Mouse (Mus musculus) left cerebral cortex, adult 18-20 months (tissue): Measurements from ENCODE around the gene Commd1. TPM values are rescaled to one million over a fixed set of nuclear protein-coding genes. Genes with fewer than 3 reads are reported as not detected.

ENCODE experiments used
- DNase-seq, 2 experiments: peaks; one replicate each; pipeline ENCODE4 v3.0.0; 2021 to 2022; ENCODE audit warnings: low spot score in 2 of 2, mixed read lengths in 1 of 2
- total RNA-seq, 2 experiments: library from RNA; stranded (reverse); gene quantifications; 2 replicates each; pipeline ENCODE4 v1.2.3; 2021

Commd1 gene
- total RNA-seq, 2 experiments from 2014 or later, result 46.4 to 47.6 TPM

DNA sequence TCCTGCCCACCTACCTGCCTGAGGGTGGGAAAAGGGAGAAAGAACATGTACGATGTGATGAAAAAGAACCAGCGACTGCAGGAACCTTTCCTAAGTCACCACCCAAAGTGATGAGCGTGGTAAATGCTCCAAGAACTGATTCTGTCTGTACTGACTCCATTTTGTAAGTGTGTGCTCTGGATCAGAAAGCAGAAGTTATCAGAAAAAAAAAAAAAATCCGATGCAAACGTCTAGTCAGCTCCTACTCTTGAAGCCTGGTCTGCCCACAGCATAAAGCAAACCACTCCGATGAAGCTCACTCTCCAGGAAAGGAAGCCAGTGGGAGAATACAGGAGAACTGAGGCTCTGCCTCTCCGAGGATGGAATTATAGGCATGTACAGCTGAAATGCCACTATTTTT lies 29.5 kb downstream of the Commd1 start:
- no peak for DNase-seq

GRCm38 (mm10) chr11:22950131-22950530 lies 32.1 kb downstream of the Commd1 start:
- DNase-seq, result no peak

- DNase-seq, result no peak
Measured at GRCm38 (mm10) chr11:22949101-22949500, 33.1 kb downstream of the Commd1 start.

DNA sequence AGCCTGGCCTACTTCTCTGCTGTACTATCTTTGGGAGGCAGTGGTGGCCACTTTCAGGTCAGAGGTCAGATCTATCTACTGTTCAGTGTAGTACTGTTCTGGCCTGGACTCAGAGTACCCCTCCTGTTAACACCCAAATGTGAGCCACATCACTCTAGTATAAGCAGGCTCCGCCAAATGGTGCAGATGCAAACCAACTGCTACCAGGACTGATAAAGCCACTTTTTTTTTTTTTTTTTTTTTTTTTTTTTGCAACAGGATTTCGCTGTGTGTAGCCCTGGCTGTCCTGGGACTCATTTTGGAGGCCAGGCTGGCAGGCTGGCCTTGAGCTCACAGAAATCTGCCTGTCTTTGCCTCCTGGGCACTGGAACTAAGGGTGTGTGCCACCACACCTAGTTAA lies 43.2 kb downstream of the Commd1 start:
- DNase-seq, result no peak

DNA sequence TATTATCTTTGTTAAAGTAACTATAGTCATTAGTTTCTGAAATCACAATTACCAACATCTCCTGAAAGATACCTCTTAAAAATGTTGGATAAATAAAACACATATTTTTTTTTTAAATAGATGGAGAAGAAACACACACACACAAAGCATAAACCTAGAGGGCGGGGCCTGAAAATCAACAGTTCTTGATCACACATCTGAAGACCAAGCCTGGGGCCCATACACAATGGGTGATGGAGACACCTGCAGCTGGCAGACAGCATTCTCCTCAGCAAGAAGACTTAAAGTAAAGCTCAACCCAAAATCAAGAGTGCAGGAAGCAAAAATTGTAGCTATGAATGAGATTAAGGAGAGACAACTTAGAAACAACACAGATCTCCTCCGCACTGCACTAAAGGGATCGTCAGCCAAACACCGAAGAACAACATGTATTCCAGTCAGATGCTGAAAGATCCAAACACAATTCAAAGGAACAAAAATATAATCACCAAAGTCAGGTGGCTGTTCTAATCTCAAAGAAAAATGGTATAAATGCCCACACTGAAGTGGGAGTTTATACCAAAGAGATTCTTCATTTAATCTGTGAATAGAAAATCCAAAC lies 44.4 kb downstream of the Commd1 start:
- no peak for DNase-seq

- peak in 1 of 2 experiments; percentile 33 for DNase-seq
Measured at GRCm38 (mm10) chr11:22936446-22937125, 45.6 kb downstream of the Commd1 start.

- DNase-seq, result no peak
Measured at GRCm38 (mm10) chr11:22932167-22932566, 50.0 kb downstream of the Commd1 start.

- no peak for DNase-seq
Measured at GRCm38 (mm10) chr11:22931320-22931905, 50.8 kb downstream of the Commd1 start.

DNA sequence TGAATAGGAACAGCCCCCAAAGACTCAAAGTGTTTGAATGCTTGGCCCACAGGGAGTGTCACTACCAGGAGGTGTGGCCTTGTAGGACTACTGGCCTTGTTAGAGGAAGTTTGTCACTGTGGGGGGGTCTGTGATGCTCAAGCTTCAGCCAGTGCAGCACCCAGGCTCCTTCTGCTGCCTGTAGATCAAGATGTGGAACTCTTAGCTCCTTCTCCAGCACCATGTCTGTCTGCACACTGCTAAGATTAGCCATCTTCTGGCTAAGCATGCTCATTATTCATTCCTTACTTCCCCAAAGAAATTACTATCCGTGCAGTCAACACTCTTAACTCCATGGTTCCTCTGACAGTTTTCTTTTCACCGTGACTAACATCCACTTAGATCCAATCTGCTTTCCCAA lies 52.1 kb downstream of the Commd1 start:
- no peak for DNase-seq

DNA sequence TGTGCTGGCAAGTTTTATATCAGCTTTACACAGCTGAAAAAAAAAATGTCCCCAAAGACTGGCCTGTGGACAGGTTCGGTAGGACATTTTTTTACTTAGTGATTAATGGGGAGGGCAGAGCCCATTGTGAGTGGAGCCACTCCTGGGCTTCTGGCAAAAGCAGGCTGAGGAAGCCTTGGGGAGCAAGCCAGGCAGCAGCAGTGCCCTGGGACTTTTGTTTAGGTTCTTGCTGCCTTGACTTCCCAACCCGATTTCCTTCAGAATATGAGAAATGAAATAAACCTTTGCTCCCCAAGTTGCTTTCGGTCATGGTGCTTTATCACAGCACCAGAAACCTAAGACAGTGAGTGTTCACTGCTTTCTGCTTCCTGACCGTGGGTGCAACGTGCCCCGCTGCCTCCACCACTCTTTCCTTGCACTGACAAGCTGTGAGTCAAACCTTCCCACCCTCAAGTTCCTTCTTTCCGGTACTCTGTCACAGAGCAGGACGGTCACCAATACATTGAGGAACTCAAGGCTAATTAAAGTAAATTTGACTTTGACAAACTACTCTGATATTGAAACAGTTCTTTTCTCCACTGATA lies 53.5 kb downstream of the Commd1 start:
- DNase-seq, result no peak

GRCm38 (mm10) chr11:22923606-22924005 lies 58.6 kb downstream of the Commd1 start:
- no peak for DNase-seq

DNA sequence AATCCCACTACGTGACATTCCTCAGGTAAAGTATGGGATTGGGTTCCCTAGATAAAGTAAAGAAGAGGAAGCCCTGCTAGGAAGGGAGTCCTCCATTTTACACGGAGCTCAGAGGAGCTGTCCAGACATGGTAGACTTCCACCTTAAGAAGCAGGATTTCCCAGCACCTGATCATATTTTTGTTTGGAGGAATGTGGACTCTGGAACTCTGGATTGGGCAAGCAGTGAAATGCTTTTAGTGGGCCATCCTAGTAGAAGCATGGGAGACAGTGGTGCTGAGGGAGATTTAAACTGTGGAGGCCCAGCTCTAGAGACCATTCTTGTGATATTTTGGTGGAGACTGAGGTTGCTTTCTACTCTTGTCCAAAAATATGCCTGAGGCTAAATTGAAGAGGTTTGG lies 59.6 kb downstream of the Commd1 start:
- DNase-seq, result no peak

- no peak for DNase-seq
Measured at GRCm38 (mm10) chr11:22919336-22919735, 62.8 kb downstream of the Commd1 start.

GRCm38 (mm10) chr11:22917786-22918185 lies 64.4 kb downstream of the Commd1 start:
- DNase-seq, result no peak

- DNase-seq, result no peak
Measured at GRCm38 (mm10) chr11:22913744-22914143, 68.4 kb downstream of the Commd1 start.

- DNase-seq, result no peak
Measured at GRCm38 (mm10) chr11:22911831-22912230, 70.4 kb downstream of the Commd1 start.

DNA sequence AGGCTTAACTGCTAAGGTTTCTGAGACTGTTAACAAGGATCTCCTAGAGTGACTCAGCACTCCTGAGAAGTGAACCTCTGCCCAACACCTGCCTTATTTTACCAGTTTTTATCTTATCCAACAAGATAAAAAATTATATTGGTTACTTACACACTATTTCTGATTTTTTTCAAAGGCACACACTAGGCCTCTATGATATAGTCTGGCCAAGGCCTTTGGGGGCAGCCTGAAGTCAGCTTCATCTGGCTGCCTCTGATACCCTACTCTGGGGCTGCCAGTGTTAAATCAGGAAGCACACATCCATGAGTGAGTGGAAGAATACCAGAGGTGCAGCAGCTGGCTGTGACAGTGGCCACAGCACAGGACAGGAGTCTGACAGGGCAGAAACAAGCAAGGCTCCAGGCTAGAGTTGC lies 75.7 kb downstream of the Commd1 start:
- no peak for DNase-seq

DNA sequence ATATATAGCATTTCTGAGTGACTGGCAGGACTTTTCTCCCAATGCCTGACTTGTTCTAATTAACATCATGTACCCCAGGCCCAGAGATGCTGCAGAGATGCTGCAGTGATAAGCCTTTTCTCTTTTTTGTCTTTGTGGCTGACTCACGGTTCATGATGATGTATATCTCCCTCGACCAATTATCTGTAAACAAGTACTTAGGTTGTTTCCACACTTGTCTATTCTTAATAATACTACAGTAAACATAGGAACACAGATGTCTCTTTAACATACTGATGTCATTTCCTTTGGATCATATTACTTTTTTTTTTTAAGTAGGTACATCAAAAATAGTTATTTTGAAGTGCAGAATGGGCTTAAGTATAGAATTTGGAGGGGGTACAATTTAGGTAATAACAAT lies 79.3 kb downstream of the Commd1 start:
- DNase-seq, result no peak

- DNase-seq, result no peak
Measured at GRCm38 (mm10) chr11:22900041-22900440, 82.1 kb downstream of the Commd1 start.

DNA sequence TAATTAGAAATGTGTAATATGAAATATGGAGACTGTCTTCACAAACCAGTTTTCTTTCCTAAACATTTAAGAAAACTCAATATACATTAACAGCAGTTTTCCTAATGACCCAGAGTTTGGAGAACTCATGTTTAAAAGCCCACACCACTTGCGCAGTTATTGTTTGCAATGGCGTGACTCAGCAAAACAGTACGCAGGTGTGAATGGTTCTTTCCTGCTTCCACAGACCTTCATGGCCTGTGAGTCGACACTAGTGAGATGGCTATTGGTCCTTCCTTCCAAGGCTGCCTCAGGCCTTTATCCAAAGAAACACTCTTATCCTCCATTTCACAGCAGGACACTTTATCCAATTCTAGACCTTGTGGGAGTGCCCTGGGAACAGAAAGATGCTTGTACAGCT lies 84.5 kb downstream of the Commd1 start:
- no peak for DNase-seq

GRCm38 (mm10) chr11:22897127-22897526 lies 85.1 kb downstream of the Commd1 start:
- no peak for DNase-seq

GRCm38 (mm10) chr11:22893075-22893474 lies 89.1 kb downstream of the Commd1 start:
- DNase-seq, result no peak
